Mouse (Mus musculus) limb, embryonic 11.5 days (tissue): ENCODE results near the gene Sox11. TPM values are rescaled to one million over a fixed set of nuclear protein-coding genes. Genes with fewer than 3 reads are reported as not detected.

Experiments used
- ATAC-seq: fragments of 200-750 bp; cut with Nextera tagmentation; 2 replicates; pipeline ENCODE4 v1.8.0; 2017; ENCODE audit warnings: low read depth; ENCODE audit not compliant: insufficient number of reproducible peaks, low FRiP score, low TSS enrichment
- DNase-seq: peaks from one replicate; pipeline ENCODE4 v3.0.0-alpha.2; 2015; ENCODE audit warnings: low spot score
- H3K27ac ChIP-seq: fragments of 300-500 bp; sonication (generic); replicated peaks from 2 replicates; pipeline ENCODE4 v1.5.1; 2014; ENCODE audit warnings: low read depth, mild to moderate bottlenecking, low read length
- H3K27me3 ChIP-seq: fragments of 300-500 bp; sonication (generic); 2 replicates; pipeline ENCODE4 v1.6.1; 2014; ENCODE audit warnings: mild to moderate bottlenecking, low read length, mixed read lengths; ENCODE audit not compliant: control insufficient read depth, insufficient read depth
- H3K36me3 ChIP-seq: fragments of 300-500 bp; sonication (generic); 2 replicates; pipeline ENCODE4 v1.6.1; 2014; ENCODE audit warnings: mild to moderate bottlenecking, low read length, moderate library complexity, mixed read lengths; ENCODE audit not compliant: control insufficient read depth, insufficient read depth
- H3K4me1 ChIP-seq: fragments of 300-500 bp; sonication (generic); 2 replicates; pipeline ENCODE4 v1.6.1; 2014; ENCODE audit warnings: low read length, mixed read lengths; ENCODE audit not compliant: control insufficient read depth, insufficient read depth
- H3K4me2 ChIP-seq: fragments of 300-500 bp; sonication (generic); 2 replicates; pipeline ENCODE4 v1.6.1; 2014; ENCODE audit warnings: low read depth, mild to moderate bottlenecking, moderate library complexity; ENCODE audit not compliant: severe bottlenecking
- H3K4me3 ChIP-seq: fragments of 300-500 bp; sonication (generic); 2 replicates; pipeline ENCODE4 v1.5.1; 2014; ENCODE audit warnings: low read depth, low read length
- H3K9ac ChIP-seq: fragments of 300-500 bp; sonication (generic); 2 replicates; pipeline ENCODE4 v1.6.1; 2014; ENCODE audit warnings: mild to moderate bottlenecking, low read length
- H3K9me3 ChIP-seq: fragments of 300-500 bp; sonication (generic); 2 replicates; pipeline ENCODE4 v1.6.1; 2016; ENCODE audit warnings: low read length; ENCODE audit not compliant: control insufficient read depth
- WGBS: fragments of 180-500 bp; shearing (Covaris S2); extraction: QIAGEN DNeasy Blood & Tissue Kit; methylation state at CpG from one replicate; pipeline ENCODE4 v1.1.7; 2014; 5-methylcytosine and 5-hydroxymethylcytosine counted together
- polyA plus RNA-seq: library from polyadenylated mRNA; unstranded; fragments of >200 nt; fragmentation: Nextera tagmentation; extraction: Ambion mirVana; gene quantifications from 2 replicates; pipeline ENCODE4 v1.2.1, GENCODE M21; 2014

Gene Sox11
- polyA plus RNA-seq, 1 experiment from 2014 or later, result 349 TPM

GRCm38 (mm10) chr12:27338721-27339170 is 3.6 kb downstream of the Sox11 start:
- H3K36me3 ChIP-seq, result peaks cover 2% of the 10 kb centered on the region; the same call in 1 of the 2 replicates
- no peaks in the 10 kb centered on the region for H3K9me3 ChIP-seq
- DNase-seq (no peak), ATAC-seq (no peak)
- peak overlapping the region; percentile 64 for H3K4me2 ChIP-seq
- WGBS, result under 1% methylated on average over 40 of the region's 40 CpGs
- peak overlapping the region; percentile 96 for H3K4me3 ChIP-seq
- peak overlapping the region; percentile 99 for H3K9ac ChIP-seq
- peaks cover 2% of the 10 kb centered on the region; the same call in 1 of the 2 replicates for H3K4me1 ChIP-seq
- H3K27ac ChIP-seq, result peak overlapping the region; percentile 89
- no peaks in the 10 kb centered on the region for H3K27me3 ChIP-seq

GRCm38 (mm10) chr12:27338116-27338515 is 4.3 kb downstream of the Sox11 start:
- peak; percentile 38 for DNase-seq
- Histone ChIP-seq H3K27ac (no peak overlapping the region), H3K4me1 (peaks cover 2% of the 10 kb centered on the region; the same call in 1 of the 2 replicates), H3K27me3 (no peaks in the 10 kb centered on the region), H3K9ac (peak overlapping the region; percentile 99), H3K9me3 (no peaks in the 10 kb centered on the region), H3K4me2 (peak overlapping the region; percentile 64), H3K4me3 (peak overlapping the region; percentile 96), H3K36me3 (peaks cover 2% of the 10 kb centered on the region; the same call in 1 of the 2 replicates)
- ATAC-seq, result no peak
- WGBS, result 4% methylated on average over 12 of the region's 12 CpGs

GRCm38 (mm10) chr12:27337482-27337881 is 4.9 kb downstream of the Sox11 start:
- peak overlapping the region; percentile 96 for H3K4me3 ChIP-seq
- DNase-seq (no peak), ATAC-seq (no peak)
- H3K9me3 ChIP-seq, result no peaks in the 10 kb centered on the region
- H3K36me3 ChIP-seq, result peaks cover 2% of the 10 kb centered on the region; the same call in 1 of the 2 replicates
- no peak overlapping the region for H3K27ac ChIP-seq
- H3K4me2 ChIP-seq, result peak overlapping the region; percentile 64
- peak overlapping the region; percentile 99 for H3K9ac ChIP-seq
- H3K4me1 ChIP-seq, result peaks cover 2% of the 10 kb centered on the region; the same call in 1 of the 2 replicates
- no peaks in the 10 kb centered on the region for H3K27me3 ChIP-seq
- 49% methylated on average over 1 of the region's 1 CpGs for WGBS

GRCm38 (mm10) chr12:27336801-27337200 is 5.6 kb downstream of the Sox11 start:
- no peak overlapping the region for H3K27ac ChIP-seq
- H3K36me3 ChIP-seq, result peaks cover 2% of the 10 kb centered on the region; the same call in 1 of the 2 replicates
- H3K4me1 ChIP-seq, result peaks cover 2% of the 10 kb centered on the region; the same call in 1 of the 2 replicates
- H3K9me3 ChIP-seq, result no peaks in the 10 kb centered on the region
- DNase-seq (no peak), ATAC-seq (no peak)
- H3K4me3 ChIP-seq, result peak overlapping the region; percentile 96
- no peaks in the 10 kb centered on the region for H3K27me3 ChIP-seq
- H3K4me2 ChIP-seq, result peak overlapping the region; percentile 64
- 61% methylated on average over 5 of the region's 5 CpGs for WGBS
- H3K9ac ChIP-seq, result peak overlapping the region; percentile 38; the same call in 1 of the 2 replicates

GRCm38 (mm10) chr12:27336336-27336735 is 6.0 kb downstream of the Sox11 start:
- DNase-seq (peak; percentile 40), ATAC-seq (no peak)
- no peaks in the 10 kb centered on the region for H3K27me3 ChIP-seq
- no peaks in the 10 kb centered on the region for H3K9me3 ChIP-seq
- H3K4me3 ChIP-seq, result no peak overlapping the region; the same call in 1 of the 2 replicates
- peak overlapping the region; percentile 37; the same call in 1 of the 2 replicates for H3K27ac ChIP-seq
- peaks cover 2% of the 10 kb centered on the region; the same call in 1 of the 2 replicates for H3K36me3 ChIP-seq
- H3K4me1 ChIP-seq, result peaks cover 2% of the 10 kb centered on the region; the same call in 1 of the 2 replicates
- peak overlapping the region; percentile 32; the same call in 1 of the 2 replicates for H3K4me2 ChIP-seq
- WGBS, result 77% methylated on average over 7 of the region's 7 CpGs
- no peak overlapping the region for H3K9ac ChIP-seq

GRCm38 (mm10) chr12:27335356-27336055 is 6.9 kb downstream of the Sox11 start:
- no peak overlapping the region for H3K4me3 ChIP-seq
- H3K27ac ChIP-seq, result no peak overlapping the region
- H3K27me3 ChIP-seq, result no peaks in the 10 kb centered on the region
- H3K9ac ChIP-seq, result no peak overlapping the region
- H3K9me3 ChIP-seq, result no peaks in the 10 kb centered on the region
- peaks cover 2% of the 10 kb centered on the region; the same call in 1 of the 2 replicates for H3K4me1 ChIP-seq
- WGBS, result 70% methylated on average over 11 of the region's 11 CpGs
- DNase-seq (peak; percentile 50), ATAC-seq (no peak)
- H3K4me2 ChIP-seq, result no peak overlapping the region
- peaks cover 2% of the 10 kb centered on the region; the same call in 1 of the 2 replicates for H3K36me3 ChIP-seq

- Histone ChIP-seq H3K36me3 (peaks cover 2% of the 10 kb centered on the region; the same call in 1 of the 2 replicates), H3K9ac (no peak overlapping the region), H3K9me3 (no peaks in the 10 kb centered on the region), H3K27me3 (no peaks in the 10 kb centered on the region), H3K27ac (no peak overlapping the region), H3K4me1 (peaks cover 2% of the 10 kb centered on the region; the same call in 1 of the 2 replicates), H3K4me2 (no peak overlapping the region), H3K4me3 (no peak overlapping the region)
- no peak for ATAC-seq
- 87% methylated on average over 3 of the region's 3 CpGs for WGBS
- peak; percentile 40 for DNase-seq
Observed at GRCm38 (mm10) chr12:27333590-27333989, 8.8 kb downstream of the Sox11 start.

GRCm38 (mm10) chr12:27323423-27323822 is 19.0 kb downstream of the Sox11 start:
- no peaks in the 10 kb centered on the region for H3K4me1 ChIP-seq
- no peak for DNase-seq
- H3K9ac ChIP-seq, result no peak overlapping the region
- WGBS, result 75% methylated on average over 1 of the region's 1 CpGs
- H3K9me3 ChIP-seq, result no peaks in the 10 kb centered on the region
- H3K27ac ChIP-seq, result no peak overlapping the region
- H3K4me3 ChIP-seq, result no peak overlapping the region
- no peaks in the 10 kb centered on the region for H3K36me3 ChIP-seq
- no peaks in the 10 kb centered on the region for H3K27me3 ChIP-seq
- ATAC-seq, result no peak
- no peak overlapping the region for H3K4me2 ChIP-seq
